Mouse (Mus musculus) kidney, embryonic 15.5 days (tissue): ENCODE measurements around the gene Nanos1. TPM values are rescaled to one million over a fixed set of nuclear protein-coding genes. Genes with fewer than 3 reads are reported as not detected.

Experiments used
- ATAC-seq: fragments of 200-750 bp; cut with Nextera tagmentation; replicated peaks from 2 replicates; pipeline ENCODE4 v1.8.0; 2017; ENCODE audit warnings: moderate TSS enrichment; ENCODE audit not compliant: low FRiP score
- H3K27ac ChIP-seq: fragments of 300-500 bp; sonication (generic); 2 replicates; pipeline ENCODE4 v1.5.1; 2015; ENCODE audit warnings: mild to moderate bottlenecking, inconsistent platforms
- H3K27me3 ChIP-seq: fragments of 300-500 bp; sonication (generic); 2 replicates; pipeline ENCODE4 v1.6.1; 2015; ENCODE audit warnings: inconsistent platforms
- H3K36me3 ChIP-seq: fragments of 300-500 bp; sonication (generic); 2 replicates; pipeline ENCODE4 v1.6.1; 2015; ENCODE audit warnings: inconsistent platforms
- H3K4me1 ChIP-seq: fragments of 300-500 bp; sonication (generic); 2 replicates; pipeline ENCODE4 v1.6.1; 2015; ENCODE audit warnings: inconsistent platforms
- H3K4me2 ChIP-seq: fragments of 300-500 bp; sonication (generic); 2 replicates; pipeline ENCODE4 v1.6.1; 2015; ENCODE audit warnings: moderate library complexity, mild to moderate bottlenecking, inconsistent platforms
- H3K4me3 ChIP-seq: fragments of 300-500 bp; sonication (generic); replicated peaks from 2 replicates; pipeline ENCODE4 v1.5.1; 2015; ENCODE audit warnings: mild to moderate bottlenecking, inconsistent platforms
- H3K9ac ChIP-seq: fragments of 300-500 bp; sonication (generic); 2 replicates; pipeline ENCODE4 v1.6.1; 2015; ENCODE audit warnings: mild to moderate bottlenecking, inconsistent platforms
- H3K9me3 ChIP-seq: fragments of 300-500 bp; sonication (generic); replicated peaks from 2 replicates; pipeline ENCODE4 v1.6.1; 2016; ENCODE audit warnings: inconsistent platforms
- WGBS: fragments of 180-500 bp; shearing (Covaris S2); methylation state at CpG from one replicate; pipeline ENCODE4 v1.1.7; 2015; ENCODE audit warnings: mixed read lengths; 5-methylcytosine and 5-hydroxymethylcytosine counted together
- polyA plus RNA-seq: library from polyadenylated mRNA; unstranded; fragments of >200 nt; fragmentation: Nextera tagmentation; extraction: Ambion mirVana; gene quantifications from 2 replicates; pipeline ENCODE4 v1.2.1, GENCODE M21; 2015

Nanos1 gene
- polyA plus RNA-seq: 1.1 and 1.5 TPM in 2 replicates

- peak; percentile 95 for ATAC-seq
- Histone ChIP-seq H3K36me3 (peaks cover 8% of the 10 kb centered on the region), H3K4me3 (peak within 1 kb of the TSS; percentile 70), H3K4me2 (peak within 1 kb of the TSS; percentile 100), H3K9ac (peak within 1 kb of the TSS; percentile 65), H3K27me3 (0 out of 2 replicates have a peak, but pooled peaks cover 15% of the 10 kb centered on the region), H3K4me1 (peaks cover 22% of the 10 kb centered on the region), H3K27ac (peak within 1 kb of the TSS; percentile 45; the same call in 1 of the 2 replicates), H3K9me3 (no peaks in the 10 kb centered on the region)
- WGBS: under 1% methylated on average over 58 of the region's 58 CpGs
Measured at GRCm38 (mm10) chr19:60755438-60756191, at the start of gene Nanos1. Nanos1 (plus strand) TSS chr19:60755987.

DNA sequence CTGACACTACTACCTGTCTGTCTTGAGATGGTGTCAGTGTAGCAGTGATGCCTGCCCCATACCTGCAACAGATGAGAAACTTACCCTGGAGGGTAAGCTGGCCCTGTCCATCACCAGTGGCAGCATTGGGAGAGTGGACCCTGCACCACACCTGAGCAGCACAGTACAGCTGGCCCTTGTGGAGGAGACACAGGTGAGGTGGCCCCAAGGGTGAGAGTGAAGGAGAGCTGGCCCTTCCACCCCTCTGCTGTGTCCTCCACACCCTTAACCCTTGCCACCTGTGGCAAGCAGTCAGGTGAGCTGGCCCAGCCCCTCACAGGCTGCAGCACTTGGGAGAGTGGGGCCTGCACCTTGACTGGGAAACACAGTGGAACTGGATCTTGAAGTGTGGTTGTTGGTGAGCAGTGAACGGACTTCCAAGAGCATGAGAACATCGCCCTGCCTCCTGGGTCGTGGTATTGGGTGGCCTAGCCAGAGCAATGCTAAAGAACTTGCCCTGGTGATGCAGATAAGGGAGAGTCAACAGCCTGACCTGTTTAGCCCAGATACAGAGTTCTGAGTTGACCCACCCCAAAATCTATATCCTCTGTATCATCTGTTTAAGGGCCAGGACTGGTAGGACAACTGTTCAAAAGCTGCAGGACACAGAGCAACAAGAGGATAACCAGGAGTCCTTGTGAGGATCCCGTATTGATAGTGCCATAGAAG, 46.4 kb upstream of the Nanos1 start:
- no peaks in the 10 kb centered on the region for H3K4me1 ChIP-seq
- no peak overlapping the region for H3K27ac ChIP-seq
- H3K4me3 ChIP-seq: no peak overlapping the region
- no peaks in the 10 kb centered on the region for H3K36me3 ChIP-seq
- no peaks in the 10 kb centered on the region for H3K27me3 ChIP-seq
- H3K9me3 ChIP-seq: no peaks in the 10 kb centered on the region
- no peak; the same call in 1 of the 2 replicates for ATAC-seq
- no peak overlapping the region for H3K4me2 ChIP-seq
- no peak overlapping the region for H3K9ac ChIP-seq
- WGBS: 87% methylated on average over 4 of the region's 4 CpGs

DNA sequence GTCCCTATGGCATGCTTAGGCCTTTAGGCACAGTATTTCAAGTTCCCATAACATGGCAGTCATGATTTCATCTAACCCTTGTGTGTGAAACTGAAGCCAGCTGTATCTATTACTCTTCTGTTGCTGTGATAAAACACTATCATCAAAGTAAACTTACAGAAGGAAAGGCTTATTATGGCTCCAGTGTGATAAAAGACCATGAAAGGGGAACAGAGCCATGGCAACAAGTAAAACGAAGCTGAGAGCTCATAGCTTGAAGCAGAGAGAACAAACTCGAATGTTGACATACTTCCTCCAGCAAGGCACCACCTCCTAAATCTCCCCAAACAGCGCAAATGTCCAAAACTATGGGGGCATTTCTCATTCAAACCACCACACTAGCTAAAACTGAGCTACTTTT, 45.6 kb upstream of the Nanos1 start:
- H3K9ac ChIP-seq: no peak overlapping the region
- no peak overlapping the region for H3K4me3 ChIP-seq
- no peaks in the 10 kb centered on the region for H3K9me3 ChIP-seq
- H3K27me3 ChIP-seq: no peaks in the 10 kb centered on the region
- no peak overlapping the region for H3K4me2 ChIP-seq
- no peak overlapping the region for H3K27ac ChIP-seq
- WGBS: 53% methylated on average over 3 of the region's 3 CpGs
- no peak for ATAC-seq
- no peaks in the 10 kb centered on the region for H3K36me3 ChIP-seq
- no peaks in the 10 kb centered on the region for H3K4me1 ChIP-seq

DNA sequence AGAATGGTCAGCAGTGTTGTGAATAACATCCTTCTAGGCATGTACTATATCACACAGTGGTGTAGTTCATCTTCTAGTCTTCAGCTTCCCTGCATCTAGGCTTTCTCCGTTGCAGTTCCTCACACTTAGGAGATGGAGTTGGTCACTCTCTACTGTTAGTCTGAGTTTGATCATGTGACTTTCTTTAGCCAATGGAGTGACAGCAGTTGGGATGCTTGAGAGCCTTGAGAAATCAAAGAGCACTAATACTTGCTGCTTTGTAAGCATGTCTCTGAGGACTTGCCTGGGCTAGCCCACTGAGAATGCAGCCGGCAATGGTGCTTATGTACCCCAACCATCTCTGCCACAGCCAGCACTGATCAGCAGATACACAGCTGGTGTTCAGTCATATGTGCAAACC, 43.2 kb upstream of the Nanos1 start:
- Histone ChIP-seq H3K4me2 (no peak overlapping the region), H3K27me3 (no peaks in the 10 kb centered on the region), H3K27ac (no peak overlapping the region), H3K4me1 (no peaks in the 10 kb centered on the region), H3K9me3 (no peaks in the 10 kb centered on the region), H3K36me3 (no peaks in the 10 kb centered on the region), H3K4me3 (no peak overlapping the region), H3K9ac (no peak overlapping the region)
- no peak for ATAC-seq
- 86% methylated on average over 2 of the region's 2 CpGs for WGBS

DNA sequence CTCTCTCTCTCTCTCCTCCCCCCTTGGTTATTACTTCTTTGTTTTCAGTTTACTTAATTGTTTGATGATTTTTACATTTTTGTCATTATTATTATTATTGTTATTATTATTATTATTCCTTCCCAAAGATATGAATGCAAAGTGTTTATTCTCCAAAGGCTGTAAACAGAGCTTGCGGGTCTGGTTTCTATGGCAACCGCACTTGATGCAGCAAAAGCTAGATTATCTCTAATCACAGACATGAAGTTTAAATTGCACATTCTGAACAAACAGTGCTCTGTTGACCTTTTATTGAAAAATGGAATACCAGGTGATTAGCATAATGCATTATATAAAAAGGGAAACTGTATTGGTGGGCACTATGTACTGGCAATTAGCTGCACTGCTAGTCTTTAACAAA, 39.4 kb upstream of the Nanos1 start:
- Histone ChIP-seq H3K27me3 (no peaks in the 10 kb centered on the region), H3K4me2 (no peak overlapping the region), H3K4me1 (no peaks in the 10 kb centered on the region), H3K36me3 (no peaks in the 10 kb centered on the region), H3K27ac (no peak overlapping the region), H3K9ac (no peak overlapping the region), H3K9me3 (no peaks in the 10 kb centered on the region), H3K4me3 (no peak overlapping the region)
- WGBS: 93% methylated on average over 2 of the region's 2 CpGs
- no peak for ATAC-seq

DNA sequence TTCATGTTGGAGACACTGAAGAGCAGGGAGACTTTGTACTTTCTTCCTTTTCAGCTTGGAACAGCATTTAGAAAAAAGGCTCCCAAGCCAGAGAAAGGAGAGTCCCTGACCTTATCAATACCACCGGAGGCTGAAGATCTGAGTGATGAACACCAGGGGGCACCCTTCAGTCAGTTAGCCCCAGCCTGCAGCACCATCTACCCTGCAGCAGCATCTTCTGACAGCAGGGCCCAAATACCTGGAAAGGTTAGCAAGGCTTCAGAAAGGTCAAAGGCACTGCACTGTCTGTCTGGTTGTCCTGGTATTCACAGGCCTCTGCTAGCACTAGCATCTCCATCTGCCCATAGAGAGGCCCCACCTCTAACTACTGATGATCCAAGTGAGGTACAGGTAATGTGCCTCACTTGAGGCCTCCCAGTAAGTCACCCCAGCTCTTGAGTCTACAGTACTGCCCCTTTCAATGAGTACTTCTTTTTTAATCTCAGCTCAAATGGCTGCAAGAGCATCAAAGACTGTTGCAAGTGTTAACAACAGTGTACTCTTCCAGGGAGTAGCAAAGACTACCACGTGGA, 25.4 kb upstream of the Nanos1 start:
- H3K4me3 ChIP-seq: no peak overlapping the region
- no peak overlapping the region for H3K9ac ChIP-seq
- H3K4me1 ChIP-seq: no peaks in the 10 kb centered on the region
- peaks cover 8% of the 10 kb centered on the region; the same call in 1 of the 2 replicates for H3K27me3 ChIP-seq
- 45% methylated on average over 2 of the region's 2 CpGs for WGBS
- H3K9me3 ChIP-seq: no peaks in the 10 kb centered on the region
- H3K4me2 ChIP-seq: no peak overlapping the region
- ATAC-seq: no peak
- H3K27ac ChIP-seq: no peak overlapping the region
- H3K36me3 ChIP-seq: no peaks in the 10 kb centered on the region

- no peaks in the 10 kb centered on the region for H3K4me1 ChIP-seq
- WGBS: 84% methylated on average over 1 of the region's 1 CpGs
- no peak overlapping the region for H3K4me3 ChIP-seq
- H3K9me3 ChIP-seq: no peaks in the 10 kb centered on the region
- no peak overlapping the region for H3K9ac ChIP-seq
- no peak for ATAC-seq
- H3K27ac ChIP-seq: no peak overlapping the region
- peaks cover 8% of the 10 kb centered on the region; the same call in 1 of the 2 replicates for H3K27me3 ChIP-seq
- H3K4me2 ChIP-seq: no peak overlapping the region
- no peaks in the 10 kb centered on the region for H3K36me3 ChIP-seq
Measured at GRCm38 (mm10) chr19:60731299-60731698, 24.5 kb upstream of the Nanos1 start.

- Histone ChIP-seq H3K27ac (no peak overlapping the region), H3K36me3 (no peaks in the 10 kb centered on the region), H3K4me1 (no peaks in the 10 kb centered on the region), H3K27me3 (peaks cover 8% of the 10 kb centered on the region; the same call in 1 of the 2 replicates), H3K4me2 (no peak overlapping the region), H3K4me3 (no peak overlapping the region), H3K9ac (no peak overlapping the region), H3K9me3 (no peaks in the 10 kb centered on the region)
- no peak for ATAC-seq
- 82% methylated on average over 1 of the region's 1 CpGs for WGBS
Measured at GRCm38 (mm10) chr19:60731966-60732365, 23.8 kb upstream of the Nanos1 start.

DNA sequence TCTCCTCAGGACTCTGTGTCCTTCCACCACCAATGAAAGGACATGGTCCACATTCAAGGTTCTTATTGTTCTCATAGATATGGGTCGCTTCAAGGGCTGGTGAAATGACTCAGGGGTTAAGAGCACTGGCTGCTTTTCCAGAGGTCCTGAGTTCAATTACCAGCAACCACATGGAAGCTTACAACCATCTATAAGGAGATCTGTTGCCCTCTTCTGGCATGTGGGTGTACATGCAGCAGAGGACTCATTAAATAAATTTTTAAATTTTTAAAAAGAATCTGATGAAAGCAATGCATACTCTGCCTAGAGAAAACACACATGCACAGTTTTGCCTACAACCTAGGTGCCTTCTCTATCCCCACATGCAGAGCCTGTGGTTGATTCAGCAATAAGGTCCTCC, 15.2 kb upstream of the Nanos1 start:
- H3K4me3 ChIP-seq: no peak overlapping the region
- no peak overlapping the region for H3K27ac ChIP-seq
- no peaks in the 10 kb centered on the region for H3K27me3 ChIP-seq
- H3K4me1 ChIP-seq: no peaks in the 10 kb centered on the region
- no peaks in the 10 kb centered on the region for H3K36me3 ChIP-seq
- no peak overlapping the region for H3K4me2 ChIP-seq
- H3K9me3 ChIP-seq: no peaks in the 10 kb centered on the region
- no peak for ATAC-seq
- WGBS: 48% methylated on average over 1 of the region's 1 CpGs
- H3K9ac ChIP-seq: no peak overlapping the region

- Histone ChIP-seq H3K4me1 (no peaks in the 10 kb centered on the region), H3K4me3 (no peak overlapping the region), H3K27me3 (no peaks in the 10 kb centered on the region), H3K9ac (no peak overlapping the region), H3K9me3 (no peaks in the 10 kb centered on the region), H3K4me2 (no peak overlapping the region), H3K36me3 (no peaks in the 10 kb centered on the region), H3K27ac (no peak overlapping the region)
- WGBS: 73% methylated on average over 5 of the region's 5 CpGs
- peak; percentile 33; the same call in 1 of the 2 replicates for ATAC-seq
Measured at GRCm38 (mm10) chr19:60743767-60744547, 11.8 kb upstream of the Nanos1 start.

- no peak for ATAC-seq
- Histone ChIP-seq H3K36me3 (no peaks in the 10 kb centered on the region), H3K4me1 (no peaks in the 10 kb centered on the region), H3K27ac (no peak overlapping the region), H3K4me2 (no peak overlapping the region), H3K9me3 (no peaks in the 10 kb centered on the region), H3K9ac (no peak overlapping the region), H3K4me3 (no peak overlapping the region), H3K27me3 (no peaks in the 10 kb centered on the region)
- 76% methylated on average over 1 of the region's 1 CpGs for WGBS
Measured at GRCm38 (mm10) chr19:60747801-60748200, 8.0 kb upstream of the Nanos1 start.
